Mouse (Mus musculus) adrenal gland, postnatal 4 days (tissue): ENCODE data around the gene Esyt1. TPM values are rescaled to one million over a fixed set of nuclear protein-coding genes. Genes with fewer than 3 reads are reported as not detected.
A peak's percentile ranks its signal among the peaks of the same experiment; 100 is the strongest.
"Not testable (repeated sequence)": the region's sequence is repeated elsewhere in the genome, so short reads cannot be mapped to it uniquely, and the experiment has no call there.

Experiments
- DNase-seq, 2 experiments: peaks; one replicate each; pipeline ENCODE4 v3.0.0; 2021 to 2022; ENCODE audit warnings: low spot score in 2 of 2, mixed read lengths in 2 of 2
- total RNA-seq, 2 experiments: library from RNA; stranded (reverse); gene quantifications; 2 replicates each; pipeline ENCODE4 v1.2.3; 2021

Gene Esyt1
- total RNA-seq, 2 experiments from 2014 or later = 30.3 to 34.5 TPM

DNA sequence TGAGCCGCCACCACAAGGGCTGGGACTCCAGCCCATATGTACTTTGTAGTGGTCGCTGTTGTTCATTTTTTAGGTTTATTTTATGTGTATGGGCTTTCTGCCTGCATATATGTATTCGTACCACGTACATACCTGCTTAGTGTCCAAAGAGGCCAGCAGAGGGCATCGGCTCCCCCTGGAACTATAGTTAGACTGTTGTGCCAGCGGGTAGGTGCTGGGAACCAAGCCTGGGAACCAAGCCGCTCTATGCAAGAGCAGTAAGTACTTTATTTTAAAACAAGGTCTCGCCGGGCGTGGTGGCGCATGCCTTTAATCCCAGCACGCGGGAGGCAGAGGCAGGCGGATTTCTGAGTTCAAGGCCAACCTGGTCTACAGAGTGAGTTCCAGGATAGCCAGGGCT, 19.7 kb downstream of the Esyt1 start:
- DNase-seq = no peak

GRCm38 (mm10) chr10:128505371-128505667, 20.4 kb downstream of the Esyt1 start:
- not testable (repeated sequence) for DNase-seq

GRCm38 (mm10) chr10:128504641-128505370, 20.9 kb downstream of the Esyt1 start:
- DNase-seq = no peak

DNA sequence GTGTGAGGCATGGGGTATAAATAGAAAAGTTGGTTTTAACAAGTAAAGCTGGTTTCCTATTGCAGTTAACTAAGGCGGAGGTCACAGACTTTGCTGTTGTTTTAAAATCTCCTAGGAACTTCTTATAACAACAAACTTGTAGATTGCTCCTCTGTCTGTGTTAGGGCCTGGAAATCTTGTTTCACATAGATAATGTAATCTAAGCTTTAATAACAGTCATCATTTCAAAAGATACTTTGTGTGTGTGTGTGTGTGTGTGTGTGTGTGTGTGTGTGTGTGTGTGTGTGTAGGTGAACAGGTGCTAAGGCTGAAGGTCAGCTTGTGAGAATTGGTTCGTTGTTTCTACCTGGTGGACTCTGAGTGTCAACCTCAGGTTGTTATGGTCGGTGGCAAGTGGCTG, 21.7 kb downstream of the Esyt1 start:
- no peak for DNase-seq

DNA sequence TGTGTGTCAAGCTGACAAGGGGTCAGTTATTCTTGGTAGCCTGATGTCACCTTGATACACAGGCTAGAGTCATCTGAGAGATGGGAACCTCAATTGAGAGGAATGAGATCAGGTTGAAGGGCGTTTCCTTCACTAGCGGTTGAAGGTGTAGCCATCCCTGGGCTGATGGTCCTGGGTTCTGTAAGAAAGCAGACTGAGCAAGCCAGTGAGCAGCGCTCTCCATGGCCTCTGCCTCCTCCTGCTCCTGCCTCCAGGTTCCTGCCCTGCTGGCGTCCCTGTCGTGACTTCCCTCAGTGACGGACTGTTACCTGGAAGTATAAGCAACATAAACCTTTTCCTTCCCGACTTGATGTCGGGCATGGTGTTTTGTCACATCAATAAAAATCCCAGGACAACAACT, 22.1 kb downstream of the Esyt1 start:
- no peak for DNase-seq

DNA sequence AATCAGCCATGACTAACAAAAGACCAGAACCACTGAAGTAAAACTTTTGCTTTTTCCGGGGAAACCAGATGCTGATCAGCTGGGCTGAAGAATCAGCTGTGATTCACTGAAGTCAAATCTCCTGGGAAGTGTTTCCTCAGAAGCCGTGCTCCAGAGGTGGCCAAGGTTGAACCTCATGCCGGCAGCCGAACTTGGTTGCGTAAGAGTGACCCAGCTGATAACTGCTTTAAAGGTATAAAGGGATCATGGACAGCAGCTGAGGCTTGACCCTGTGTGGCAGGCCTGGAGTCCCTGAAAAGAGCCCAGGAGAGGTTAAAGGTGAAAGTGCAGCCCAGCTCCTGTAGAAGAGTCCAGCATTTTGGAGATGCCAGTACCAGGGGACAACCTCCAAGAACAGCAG, 23.3 kb downstream of the Esyt1 start:
- DNase-seq = no peak

GRCm38 (mm10) chr10:128499116-128499671, 26.5 kb downstream of the Esyt1 start:
- DNase-seq = peak in 1 of 2 experiments; percentile 46

GRCm38 (mm10) chr10:128498590-128498989, 27.1 kb downstream of the Esyt1 start, which contains the start of gene Myl6b:
Gene Myl6b (minus strand): TSS chr10:128498685.
- DNase-seq = peak; percentile 67 to 90

DNA sequence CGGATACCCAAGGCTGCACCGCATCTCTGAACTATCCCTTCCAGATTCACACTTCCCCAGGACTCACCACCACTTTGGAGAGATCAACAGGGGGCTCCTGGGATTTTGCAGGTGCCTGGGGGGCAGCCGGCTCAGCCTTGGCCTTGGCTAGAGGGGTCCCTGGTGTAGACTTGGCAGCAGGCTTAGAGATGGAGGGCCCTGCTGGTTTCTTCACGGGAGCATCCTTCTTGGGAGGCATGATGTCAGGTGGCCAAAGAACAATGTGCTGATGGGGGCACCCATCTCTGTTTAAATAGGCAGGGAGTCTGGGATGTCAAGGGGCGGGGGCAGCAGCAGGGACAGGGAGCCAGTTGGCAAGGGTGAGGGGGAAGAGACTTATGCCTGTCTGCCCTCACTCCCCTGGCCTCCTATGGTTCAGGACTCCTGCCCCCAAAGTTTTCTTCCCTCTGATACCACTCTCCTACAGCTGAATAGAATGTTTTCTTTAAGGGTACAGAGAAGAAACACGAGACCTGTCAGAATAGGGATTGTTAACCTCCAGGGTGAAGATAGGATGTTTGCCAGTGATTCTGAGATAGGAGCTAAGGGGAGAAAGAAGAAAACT, 28.4 kb downstream of the Esyt1 start:
- no peak for DNase-seq

GRCm38 (mm10) chr10:128496509-128497077, 29.1 kb downstream of the Esyt1 start:
- no peak for DNase-seq

DNA sequence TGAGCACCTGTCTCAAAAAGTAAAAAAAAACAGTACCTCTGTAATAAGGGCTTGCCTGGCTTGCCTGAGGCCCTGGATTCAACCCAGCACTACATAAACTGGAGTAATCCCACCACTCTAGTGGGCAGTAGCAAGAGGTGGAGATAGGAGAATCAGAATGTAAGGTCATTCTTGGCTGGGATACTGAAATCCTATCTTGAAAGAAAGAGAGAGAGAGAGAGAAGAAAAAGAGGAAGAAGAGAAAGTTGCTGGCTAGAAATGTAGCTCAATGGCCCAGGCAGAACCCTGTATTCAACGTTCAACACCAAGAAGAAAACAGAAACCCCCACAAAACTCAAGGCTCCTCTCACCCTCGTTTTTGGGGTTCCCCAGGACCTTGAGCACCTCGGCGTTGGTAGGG, 29.8 kb downstream of the Esyt1 start:
- no peak for DNase-seq

GRCm38 (mm10) chr10:128495270-128495669, 30.4 kb downstream of the Esyt1 start:
- DNase-seq = no peak

DNA sequence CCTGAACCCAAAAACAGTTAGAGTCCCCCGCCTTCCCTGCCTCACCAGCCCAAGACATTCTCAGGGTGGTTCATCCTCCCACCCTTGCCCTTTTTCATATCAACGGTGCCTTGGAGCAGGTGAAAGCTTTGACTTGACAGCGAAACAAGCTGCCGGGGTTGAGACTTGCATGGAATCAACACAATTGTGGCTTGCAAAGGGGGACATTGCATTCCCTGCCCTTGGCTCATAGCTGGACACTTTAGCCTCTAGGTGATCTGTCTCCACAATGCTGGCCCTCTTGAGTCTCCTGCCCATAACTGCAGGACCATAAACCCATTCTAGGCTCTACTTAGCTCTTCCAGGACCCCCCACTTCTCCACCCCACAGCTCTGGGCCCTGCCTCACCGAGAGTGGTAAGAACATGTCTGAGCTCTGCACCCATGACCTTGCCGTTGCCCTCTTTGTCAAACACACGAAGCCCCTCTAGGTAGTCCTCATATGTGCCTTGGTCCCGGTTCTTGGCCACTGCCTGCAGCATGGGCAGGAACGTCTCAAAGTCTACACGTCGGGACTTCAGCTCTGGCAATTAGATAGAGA, 30.9 kb downstream of the Esyt1 start:
- no peak for DNase-seq

- DNase-seq = peak; percentile 93
Observed at GRCm38 (mm10) chr10:128493695-128494666, 31.7 kb downstream of the Esyt1 start, which contains the start of gene Myl6. Gene Myl6 (minus strand): TSS chr10:128494145.

- no peak for DNase-seq
Observed at GRCm38 (mm10) chr10:128493319-128493694, 32.4 kb downstream of the Esyt1 start.

GRCm38 (mm10) chr10:128492633-128493311, 32.9 kb downstream of the Esyt1 start:
- no peak for DNase-seq

- DNase-seq = not testable (repeated sequence)
Observed at GRCm38 (mm10) chr10:128492051-128492450, 33.6 kb downstream of the Esyt1 start.

- no peak for DNase-seq
Observed at GRCm38 (mm10) chr10:128491495-128491894, 34.2 kb downstream of the Esyt1 start.

GRCm38 (mm10) chr10:128490912-128491311, 34.8 kb downstream of the Esyt1 start:
- DNase-seq = no peak

- DNase-seq = no peak
Observed at GRCm38 (mm10) chr10:128490232-128490631, 35.4 kb downstream of the Esyt1 start.
